21 mouse cellular contexts compared by ENCODE assay signal in the genomic region with DNA sequence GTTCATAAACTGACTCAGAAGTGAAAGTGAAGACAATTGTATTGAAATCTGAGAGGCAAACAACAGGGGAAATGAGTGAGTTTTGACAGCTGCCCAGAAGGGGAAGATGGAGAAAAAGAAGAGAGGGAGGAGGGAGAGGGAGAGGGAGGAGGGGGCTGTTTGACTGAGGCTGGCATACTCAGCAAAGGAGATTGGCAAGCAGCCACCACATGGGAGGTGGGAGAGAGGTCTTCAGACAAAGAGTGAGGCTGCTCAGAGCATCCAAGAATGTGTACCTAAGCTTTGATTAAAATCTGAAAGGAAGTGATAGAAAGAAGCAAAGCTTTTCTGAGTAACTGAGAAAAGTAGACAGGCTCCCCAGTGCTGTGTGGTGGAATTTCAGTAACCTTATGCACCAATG.
DNase-seq lines count a peak whose midpoint lies in the region; ATAC-seq and TF ChIP-seq lines count a peak whose summit lies in the region.
"Had no signal": no experiment of that assay in that cellular context is flagged by ENCODE, and none has a peak within 500 bp of the region (broad histone marks: within the 10 kb centered on the region; RNA-seq: fewer than 3 reads in every experiment).

No protein-coding gene starts in this region.

- H3K4me2 ChIP-seq in hindbrain, embryonic 15.5 days: no peak overlapping the region
- H3K4me2 ChIP-seq in hindbrain, embryonic 12.5 days (replicated peaks): no peak overlapping the region
- no peak overlapping the region for H3K4me2 ChIP-seq in midbrain, embryonic 14.5 days (ENCODE audit: low read length)
- no peak overlapping the region for H3K4me2 ChIP-seq in forebrain, embryonic 13.5 days
- H3K4me2 ChIP-seq in forebrain, postnatal 0 days (ENCODE audit: low read depth): no peak overlapping the region
- H3K4me2 ChIP-seq: heart, embryonic 11.5 days; limb, embryonic 15.5 days; liver, embryonic 15.5 days; neural tube, embryonic 12.5 days had no signal

- H3K36me3 ChIP-seq in hindbrain, embryonic 15.5 days: no peaks in the 10 kb centered on the region
- no peaks in the 10 kb centered on the region for H3K36me3 ChIP-seq in hindbrain, embryonic 12.5 days
- no peaks in the 10 kb centered on the region for H3K36me3 ChIP-seq in midbrain, embryonic 14.5 days (ENCODE audit: control insufficient read depth, insufficient read depth, low read length)
- no peaks in the 10 kb centered on the region for H3K36me3 ChIP-seq in midbrain, embryonic 10.5 days
- no peaks in the 10 kb centered on the region for H3K36me3 ChIP-seq in forebrain, embryonic 13.5 days (ENCODE audit: poor library complexity, severe bottlenecking)
- H3K36me3 ChIP-seq in forebrain, postnatal 0 days (ENCODE audit: insufficient read depth): no peaks in the 10 kb centered on the region
- H3K36me3 ChIP-seq: limb, embryonic 15.5 days; liver, embryonic 15.5 days; neural tube, embryonic 12.5 days had no signal

- H3K9ac ChIP-seq in hindbrain, embryonic 15.5 days: no peak overlapping the region
- H3K9ac ChIP-seq in hindbrain, embryonic 12.5 days: no peak overlapping the region
- H3K9ac ChIP-seq in midbrain, embryonic 14.5 days (replicated peaks; ENCODE audit: low read length): no peak overlapping the region
- H3K9ac ChIP-seq in forebrain, embryonic 13.5 days: no peak overlapping the region
- no peak overlapping the region for H3K9ac ChIP-seq in forebrain, postnatal 0 days
- H3K9ac ChIP-seq: limb, embryonic 15.5 days; liver, embryonic 15.5 days; neural tube, embryonic 12.5 days had no signal

- ATAC-seq in hindbrain, embryonic 15.5 days (ENCODE audit: low FRiP score, low read depth): 0 out of 2 replicates have a peak, but pooled peaks have one; percentile 19
- no peak for ATAC-seq in hindbrain, embryonic 12.5 days (ENCODE audit: low FRiP score)
- ATAC-seq in midbrain, embryonic 14.5 days (ENCODE audit: low FRiP score, low TSS enrichment): 0 out of 2 replicates have a peak, but pooled peaks have one; percentile 17
- ATAC-seq in forebrain, embryonic 13.5 days: peak; percentile 77
- ATAC-seq in forebrain, postnatal 0 days: peak; percentile 43; the same call in 1 of the 2 replicates
- ATAC-seq: lung, postnatal 0 days had no signal

- no peaks in the 10 kb centered on the region for H3K4me1 ChIP-seq in hindbrain, embryonic 15.5 days (replicated peaks)
- no peaks in the 10 kb centered on the region for H3K4me1 ChIP-seq in hindbrain, embryonic 12.5 days
- H3K4me1 ChIP-seq in midbrain, embryonic 14.5 days (ENCODE audit: control insufficient read depth, insufficient read depth, low read length): no peaks in the 10 kb centered on the region
- peaks cover 4% of the 10 kb centered on the region; the same call in 1 of the 2 replicates for H3K4me1 ChIP-seq in midbrain, embryonic 10.5 days
- H3K4me1 ChIP-seq in forebrain, embryonic 13.5 days: no peaks in the 10 kb centered on the region
- no peaks in the 10 kb centered on the region; the same call in 1 of the 2 replicates for H3K4me1 ChIP-seq in forebrain, postnatal 0 days (ENCODE audit: insufficient read depth)
- H3K4me1 ChIP-seq: limb, embryonic 15.5 days; liver, embryonic 15.5 days; neural tube, embryonic 12.5 days had no signal

- DNase-seq in midbrain, embryonic 14.5 days: peak; percentile 57
- no peak for DNase-seq in midbrain, embryonic 10.5 days (ENCODE audit: low spot score)
- DNase-seq in forebrain, postnatal 0 days: peak; percentile 14
- DNase-seq in kidney, adult 18-20 months: no peak
- DNase-seq: cerebellum, adult 9-11 months; gastrocnemius, adult 2 months; heart, postnatal 10 days; kidney, adult 2 months; kidney, postnatal 10 days; layer of hippocampus, postnatal 36 days; right cerebral cortex, postnatal 4 days; thymus, adult 2 months had no signal

- H3K27me3 ChIP-seq in hindbrain, embryonic 15.5 days: no peaks in the 10 kb centered on the region
- H3K27me3 ChIP-seq in hindbrain, embryonic 12.5 days: no peaks in the 10 kb centered on the region
- H3K27me3 ChIP-seq in midbrain, embryonic 14.5 days (ENCODE audit: control insufficient read depth, insufficient read depth, low read length): no peaks in the 10 kb centered on the region
- H3K27me3 ChIP-seq in midbrain, embryonic 10.5 days (ENCODE audit: low read depth, poor library complexity, severe bottlenecking): no peaks in the 10 kb centered on the region
- no peaks in the 10 kb centered on the region for H3K27me3 ChIP-seq in forebrain, embryonic 13.5 days
- H3K27me3 ChIP-seq in forebrain, postnatal 0 days (ENCODE audit: insufficient read depth, low read length): no peaks in the 10 kb centered on the region
- H3K27me3 ChIP-seq: limb, embryonic 15.5 days; liver, embryonic 15.5 days; neural tube, embryonic 12.5 days had no signal

- no peak overlapping the region for H3K27ac ChIP-seq in hindbrain, embryonic 15.5 days (replicated peaks)
- no peak overlapping the region for H3K27ac ChIP-seq in hindbrain, embryonic 12.5 days
- H3K27ac ChIP-seq in midbrain, embryonic 14.5 days (replicated peaks; ENCODE audit: low read depth, low read length): no peak overlapping the region
- no peak overlapping the region for H3K27ac ChIP-seq in midbrain, embryonic 10.5 days (replicated peaks)
- H3K27ac ChIP-seq in forebrain, embryonic 13.5 days: no peak overlapping the region
- no peak overlapping the region for H3K27ac ChIP-seq in forebrain, postnatal 0 days (ENCODE audit: low read depth, low read length)
- H3K27ac ChIP-seq: gastrocnemius, adult 2 months; layer of hippocampus, adult 2 months; limb, embryonic 15.5 days; liver, embryonic 15.5 days; neural tube, embryonic 12.5 days had no signal

- H3K4me3 ChIP-seq in hindbrain, embryonic 15.5 days: no peak overlapping the region
- H3K4me3 ChIP-seq in hindbrain, embryonic 12.5 days: no peak overlapping the region
- H3K4me3 ChIP-seq in midbrain, embryonic 14.5 days (replicated peaks; ENCODE audit: low read depth, low read length): no peak overlapping the region
- no peak overlapping the region for H3K4me3 ChIP-seq in midbrain, embryonic 10.5 days
- H3K4me3 ChIP-seq in forebrain, embryonic 13.5 days: no peak overlapping the region
- H3K4me3 ChIP-seq in forebrain, postnatal 0 days (ENCODE audit: low read depth, low read length): no peak overlapping the region
- H3K4me3 ChIP-seq: gastrocnemius, adult 2 months; layer of hippocampus, adult 2 months; limb, embryonic 15.5 days; liver, embryonic 15.5 days; neural tube, embryonic 12.5 days had no signal

- TF ChIP-seq CTCF in forebrain, postnatal 0 days (IDR thresholded peaks at IDR 0.05; ENCODE audit: low read depth): no peak

- H3K9me3 ChIP-seq in hindbrain, embryonic 15.5 days: no peaks in the 10 kb centered on the region
- no peaks in the 10 kb centered on the region for H3K9me3 ChIP-seq in hindbrain, embryonic 12.5 days (replicated peaks)
- no peaks in the 10 kb centered on the region for H3K9me3 ChIP-seq in midbrain, embryonic 14.5 days (ENCODE audit: control insufficient read depth, low read length)
- H3K9me3 ChIP-seq in midbrain, embryonic 10.5 days (replicated peaks): no peaks in the 10 kb centered on the region
- no peaks in the 10 kb centered on the region for H3K9me3 ChIP-seq in forebrain, embryonic 13.5 days (replicated peaks)
- no peaks in the 10 kb centered on the region for H3K9me3 ChIP-seq in forebrain, postnatal 0 days (ENCODE audit: low read length)
- H3K9me3 ChIP-seq: limb, embryonic 15.5 days; liver, embryonic 15.5 days; neural tube, embryonic 12.5 days had no signal

Comparison
In these comparisons a context has a peak if more than half of its experiments do, and no peak if none do; other contexts are left out.
1. DNase-seq: peak in midbrain, embryonic 14.5 days (single experiment) and forebrain, postnatal 0 days (single experiment); none in midbrain, embryonic 10.5 days (single experiment) and kidney, adult 18-20 months (single experiment).